Mouse (Mus musculus): ENCODE measurements around the gene Slc44a1.

DNA sequence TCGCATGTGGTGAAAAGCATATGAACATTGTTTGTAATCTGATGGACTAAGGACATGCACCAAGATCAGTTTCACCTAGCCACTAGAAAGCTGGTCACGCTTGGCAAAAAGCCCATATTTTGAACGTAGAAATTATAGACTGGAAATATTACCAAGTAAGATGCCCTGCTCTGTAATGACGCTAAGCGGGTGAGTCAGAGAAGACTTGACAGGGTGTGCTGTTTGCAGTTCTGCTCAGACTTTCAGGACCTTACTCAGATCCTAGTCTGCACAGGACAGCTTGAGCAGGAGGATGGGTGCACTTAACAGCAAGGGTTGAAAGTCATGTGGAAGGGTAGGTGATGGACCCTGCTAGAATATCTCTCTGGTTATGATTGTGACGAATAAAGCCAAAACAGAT, 85.3 kb downstream of the Slc44a1 start:
- TF ChIP-seq CTCF (IDR thresholded peaks at IDR 0.05; ENCODE audit: control insufficient read depth, insufficient read depth, low read length) (no peak), POLR2A (IDR thresholded peaks at IDR 0.05; ENCODE audit: borderline replicate concordance, control insufficient read depth, low read depth, low read length) (no peak)

All from bone marrow, adult 2 months (tissue).